Mouse (Mus musculus) lung, embryonic 16.5 days (tissue): ENCODE results near the gene Rem2. TPM values are rescaled to one million over a fixed set of nuclear protein-coding genes. Genes with fewer than 3 reads are reported as not detected.

Source experiments
- ATAC-seq: fragments of 200-750 bp; cut with Nextera tagmentation; 2 replicates; pipeline ENCODE4 v1.8.0; 2017; ENCODE audit warnings: low read depth, mild to moderate bottlenecking, moderate library complexity
- H3K27ac ChIP-seq: fragments of 300-500 bp; sonication (generic); 2 replicates; pipeline ENCODE4 v1.5.1; 2014; ENCODE audit warnings: mild to moderate bottlenecking, control low read depth, low read length
- H3K27me3 ChIP-seq: fragments of 300-500 bp; sonication (generic); 2 replicates; pipeline ENCODE4 v1.6.1; 2014; ENCODE audit warnings: low read depth, low read length, mixed read lengths; ENCODE audit not compliant: control insufficient read depth, insufficient read depth
- H3K36me3 ChIP-seq: fragments of 300-500 bp; sonication (generic); 2 replicates; pipeline ENCODE4 v1.6.1; 2014; ENCODE audit warnings: low read length; ENCODE audit not compliant: control insufficient read depth, insufficient read depth
- H3K4me1 ChIP-seq: fragments of 300-500 bp; sonication (generic); replicated peaks from 2 replicates; pipeline ENCODE4 v1.6.1; 2014; ENCODE audit warnings: low read length, mixed read lengths; ENCODE audit not compliant: control insufficient read depth, insufficient read depth
- H3K4me2 ChIP-seq: fragments of 300-500 bp; sonication (generic); 2 replicates; pipeline ENCODE4 v1.6.1; 2014; ENCODE audit warnings: low read depth, low read length, control low read depth
- H3K4me3 ChIP-seq: fragments of 300-500 bp; sonication (generic); 2 replicates; pipeline ENCODE4 v1.5.1; 2014; ENCODE audit warnings: mild to moderate bottlenecking, low read length, control low read depth
- H3K9ac ChIP-seq: fragments of 300-500 bp; sonication (generic); 2 replicates; pipeline ENCODE4 v1.6.1; 2014; ENCODE audit warnings: low read length, control low read depth
- H3K9me3 ChIP-seq: fragments of 300-500 bp; sonication (generic); 2 replicates; pipeline ENCODE4 v1.6.1; 2016; ENCODE audit warnings: low read length; ENCODE audit not compliant: control insufficient read depth
- WGBS: fragments of 180-500 bp; shearing (Covaris S2); extraction: QIAGEN DNeasy Blood & Tissue Kit; methylation state at CpG from one replicate; pipeline ENCODE4 v1.1.7; 2014; 5-methylcytosine and 5-hydroxymethylcytosine counted together
- polyA plus RNA-seq: library from polyadenylated mRNA; unstranded; fragments of >200 nt; fragmentation: Nextera tagmentation; extraction: Ambion mirVana; gene quantifications from 2 replicates; pipeline ENCODE4 v1.2.1, GENCODE M21; 2015

The Rem2 gene
- polyA plus RNA-seq, result 19.6 and 22.4 TPM in 2 replicates

DNA sequence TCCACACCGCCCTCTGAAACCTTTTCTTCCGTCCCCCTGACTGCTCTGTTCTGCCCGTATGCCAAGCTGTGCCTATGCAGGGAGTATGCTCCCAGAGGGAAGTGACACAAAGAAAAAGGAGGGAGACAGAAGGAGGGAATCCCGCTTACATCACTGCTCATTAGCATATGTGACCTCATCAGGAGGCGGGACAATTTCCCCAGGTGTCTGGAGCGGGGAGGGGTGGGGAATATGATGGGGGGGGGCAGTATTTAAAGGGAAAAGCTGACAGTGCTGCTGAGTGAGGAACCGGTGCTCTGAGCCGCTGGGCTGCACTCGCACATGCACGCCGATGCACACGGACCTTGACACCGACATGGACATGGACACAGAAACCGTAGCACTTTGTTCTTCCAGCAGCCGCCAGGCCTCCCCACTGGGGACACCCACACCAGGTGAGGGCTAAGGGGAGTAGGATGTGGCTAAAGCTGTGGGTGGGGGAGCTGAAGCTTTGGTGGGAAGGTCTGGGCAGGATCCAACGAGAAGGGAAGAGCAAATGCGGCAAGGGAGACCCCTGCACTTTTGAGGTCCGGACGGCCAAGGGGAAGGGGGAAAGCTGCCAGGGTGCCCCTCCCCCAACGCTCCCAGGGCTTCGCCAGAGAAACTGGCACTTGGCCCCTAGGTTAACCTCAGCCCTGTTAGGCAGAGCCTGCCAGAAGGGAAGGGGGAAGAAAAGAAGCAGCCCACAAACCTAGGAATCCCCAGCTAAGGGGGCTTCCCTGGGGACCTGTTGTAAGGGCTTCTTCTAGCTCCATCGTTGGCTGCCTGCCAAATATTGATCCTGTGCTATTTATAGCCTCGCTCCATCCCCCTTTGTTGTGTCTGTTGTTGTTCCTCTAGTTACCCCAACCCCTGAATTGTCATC is at the start of gene Rem2:
Gene Rem2, plus strand, starts transcription at position 160 of the 904 bp plus-strand sequence.
- Histone ChIP-seq H3K4me3 (peak within 1 kb of the TSS; percentile 57), H3K4me1 (peaks cover 22% of the 10 kb centered on the region), H3K4me2 (peak within 1 kb of the TSS; percentile 87), H3K27me3 (peaks cover 6% of the 10 kb centered on the region; the same call in 1 of the 2 replicates), H3K36me3 (peaks cover 4% of the 10 kb centered on the region; the same call in 1 of the 2 replicates), H3K9me3 (no peaks in the 10 kb centered on the region), H3K27ac (peak within 1 kb of the TSS; percentile 38; the same call in 1 of the 2 replicates), H3K9ac (peak within 1 kb of the TSS; percentile 73)
- WGBS, result 1% methylated on average over 23 of the region's 23 CpGs
- ATAC-seq, result peak; percentile 77

DNA sequence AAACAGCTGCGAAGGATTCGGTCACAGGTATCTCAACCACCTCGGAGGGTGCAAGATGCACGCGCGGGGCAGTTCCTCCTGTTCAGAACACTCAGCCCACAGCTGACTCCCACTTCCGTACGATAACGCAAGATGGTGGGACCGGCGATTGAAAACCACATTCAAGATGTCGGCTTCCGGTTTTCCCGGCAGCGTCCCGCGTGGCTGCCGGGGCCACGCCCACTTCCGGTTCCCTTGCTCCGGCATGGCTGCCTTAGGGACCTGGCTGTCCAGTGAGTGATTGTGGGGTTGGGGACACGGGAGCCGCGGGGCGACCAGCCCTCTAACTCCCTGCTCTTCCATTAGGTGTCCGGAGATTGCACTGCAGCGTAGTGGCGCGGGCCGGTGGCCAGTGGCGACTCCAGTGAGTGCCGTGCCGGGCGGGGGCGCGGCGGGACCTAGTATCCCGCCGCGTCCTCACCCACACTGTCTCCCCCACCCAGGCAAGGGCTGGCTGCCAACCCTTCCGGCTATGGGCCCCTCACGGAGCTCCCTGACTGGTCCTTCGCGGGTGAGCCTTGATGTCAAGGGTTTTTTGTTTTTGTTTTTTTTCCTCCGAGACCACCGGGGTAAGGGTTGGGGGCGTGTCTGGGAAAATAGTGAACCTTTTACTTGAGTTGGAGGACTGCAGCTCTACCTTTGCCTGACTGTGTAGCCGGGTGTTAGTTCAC is 49.1 kb upstream of the Rem2 start, which contains the start of gene Mrpl52:
Gene Mrpl52, plus strand, starts transcription at position 221 of the 710 bp plus-strand sequence.
- no peaks in the 10 kb centered on the region for H3K36me3 ChIP-seq
- peak within 1 kb of the TSS; percentile 72 for H3K4me2 ChIP-seq

GRCm38 (mm10) chr14:54427696-54428095 is 48.2 kb upstream of the Rem2 start:
- no peaks in the 10 kb centered on the region for H3K27me3 ChIP-seq
- no peaks in the 10 kb centered on the region for H3K36me3 ChIP-seq
- ATAC-seq, result no peak
- no peak overlapping the region for H3K27ac ChIP-seq
- peaks cover 37% of the 10 kb centered on the region for H3K4me1 ChIP-seq
- peak overlapping the region; percentile 72 for H3K4me2 ChIP-seq
- WGBS, result 85% methylated on average over 7 of the region's 7 CpGs
- H3K4me3 ChIP-seq, result peak overlapping the region; percentile 79
- H3K9ac ChIP-seq, result no peak overlapping the region; the same call in 1 of the 2 replicates
- no peaks in the 10 kb centered on the region for H3K9me3 ChIP-seq

More for the DNA sequence above, 49.1 kb upstream of the Rem2 start, which contains the start of gene Mrpl52:
- WGBS, result 0% methylated on average over 48 of the region's 48 CpGs
- Histone ChIP-seq H3K4me1 (peaks cover 37% of the 10 kb centered on the region), H3K27ac (peak within 1 kb of the TSS; percentile 92), H3K27me3 (no peaks in the 10 kb centered on the region), H3K4me3 (peak within 1 kb of the TSS; percentile 79), H3K9me3 (no peaks in the 10 kb centered on the region), H3K9ac (peak within 1 kb of the TSS; percentile 84)
- ATAC-seq, result peak; percentile 71

GRCm38 (mm10) chr14:54428421-54428820 is 47.5 kb upstream of the Rem2 start:
- Histone ChIP-seq H3K9ac (no peak overlapping the region), H3K4me2 (no peak overlapping the region), H3K4me3 (no peak overlapping the region), H3K36me3 (no peaks in the 10 kb centered on the region), H3K27me3 (no peaks in the 10 kb centered on the region), H3K4me1 (peaks cover 42% of the 10 kb centered on the region), H3K27ac (no peak overlapping the region), H3K9me3 (no peaks in the 10 kb centered on the region)
- ATAC-seq, result no peak
- WGBS, result 69% methylated on average over 5 of the region's 5 CpGs

DNA sequence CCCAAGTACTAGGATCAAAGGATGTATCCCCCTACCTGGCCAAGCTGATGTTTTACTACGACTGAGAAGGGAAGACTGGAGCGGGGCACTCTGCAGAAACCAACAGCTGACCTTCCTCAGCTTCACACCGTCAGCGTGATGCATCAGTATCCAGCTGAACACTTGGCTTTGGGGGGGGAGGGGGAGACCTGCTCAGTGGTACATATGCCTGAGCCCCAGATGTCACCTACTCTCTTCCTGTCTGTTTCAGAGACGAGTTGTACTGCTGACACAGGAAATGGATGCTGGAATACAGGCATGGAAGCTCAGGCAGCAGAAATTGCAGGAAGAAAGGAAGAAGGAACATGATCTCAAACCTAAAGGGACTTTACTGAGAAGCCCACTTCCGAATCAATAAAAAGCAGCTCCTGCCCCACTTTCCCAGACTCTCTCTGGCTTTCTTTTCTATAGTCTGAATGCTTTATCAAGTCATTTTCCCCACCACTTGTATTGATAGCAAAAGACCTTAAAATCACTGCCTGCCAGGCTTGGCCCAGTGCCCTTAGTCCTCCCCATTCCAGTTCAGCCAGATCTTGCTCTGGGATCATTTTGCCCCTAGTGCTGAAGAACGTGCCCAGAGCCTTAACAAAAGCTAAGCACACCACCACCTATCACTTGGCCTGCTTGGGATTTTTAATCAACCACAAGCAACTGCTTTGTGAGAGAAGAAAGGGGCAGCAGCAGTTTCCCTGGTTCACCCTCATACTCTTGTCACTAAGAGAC is 46.4 kb upstream of the Rem2 start:
- no peak overlapping the region for H3K4me3 ChIP-seq
- ATAC-seq, result no peak
- peak overlapping the region; percentile 91 for H3K9ac ChIP-seq
- WGBS, result 42% methylated on average over 7 of the region's 7 CpGs
- H3K36me3 ChIP-seq, result no peaks in the 10 kb centered on the region
- H3K9me3 ChIP-seq, result no peaks in the 10 kb centered on the region
- peaks cover 52% of the 10 kb centered on the region for H3K4me1 ChIP-seq
- no peaks in the 10 kb centered on the region for H3K27me3 ChIP-seq
- H3K4me2 ChIP-seq, result peak overlapping the region; percentile 88; the same call in 1 of the 2 replicates
- peak overlapping the region; percentile 99 for H3K27ac ChIP-seq

DNA sequence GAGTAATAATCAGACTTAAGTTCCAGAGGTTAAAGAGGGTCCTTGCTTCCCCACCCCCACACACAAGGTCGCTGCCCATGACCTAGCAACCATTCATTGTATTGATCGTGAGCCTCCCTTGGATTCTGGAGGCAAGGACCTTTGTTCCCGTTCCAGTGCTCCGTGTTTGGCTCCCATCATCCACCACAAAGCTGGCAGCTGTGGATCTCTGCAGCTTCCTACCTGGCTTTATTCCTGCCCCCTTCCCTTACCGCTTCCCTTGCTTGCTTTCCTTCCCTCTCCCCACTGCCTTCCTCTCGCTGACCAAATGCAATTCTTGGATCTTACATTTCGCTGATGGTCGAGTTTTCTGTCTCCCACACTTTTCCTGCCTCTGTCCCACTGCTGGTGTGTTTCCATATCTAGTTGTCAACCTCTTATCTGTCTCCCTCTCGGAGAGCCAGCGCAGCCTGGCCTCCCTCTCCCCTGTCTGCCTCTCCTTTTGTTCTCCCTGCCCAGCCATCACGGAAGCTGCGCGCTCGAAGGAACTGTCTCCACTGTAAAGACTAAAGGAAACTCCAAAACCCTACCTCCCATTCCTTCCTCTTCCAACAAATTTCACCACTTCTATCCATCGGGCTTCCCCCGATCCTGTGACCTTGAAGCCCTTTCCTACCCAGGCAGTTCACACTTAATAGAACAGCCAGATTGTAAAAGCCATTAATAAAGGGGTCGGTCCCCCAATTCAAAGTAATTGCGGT is 45.3 kb upstream of the Rem2 start:
- H3K36me3 ChIP-seq, result peaks cover under 1% of the 10 kb centered on the region
- peak overlapping the region; percentile 88 for H3K4me2 ChIP-seq
- H3K27ac ChIP-seq, result peak overlapping the region; percentile 99
- H3K9me3 ChIP-seq, result no peaks in the 10 kb centered on the region
- peaks cover 57% of the 10 kb centered on the region for H3K4me1 ChIP-seq
- peak overlapping the region; percentile 91 for H3K9ac ChIP-seq
- H3K27me3 ChIP-seq, result no peaks in the 10 kb centered on the region
- peak overlapping the region; percentile 89 for H3K4me3 ChIP-seq
- 7% methylated on average over 18 of the region's 18 CpGs for WGBS
- no peak for ATAC-seq

GRCm38 (mm10) chr14:54431334-54432077 is 44.4 kb upstream of the Rem2 start, which contains the start of gene Mmp14:
TSS of gene Mmp14 (plus strand) at chr14:54431612.
- under 1% methylated on average over 38 of the region's 49 CpGs for WGBS
- peak within 1 kb of the TSS; percentile 89 for H3K4me3 ChIP-seq
- peak within 1 kb of the TSS; percentile 88 for H3K4me2 ChIP-seq
- H3K27ac ChIP-seq, result peak within 1 kb of the TSS; percentile 99
- no peaks in the 10 kb centered on the region for H3K27me3 ChIP-seq
- peak within 1 kb of the TSS; percentile 91 for H3K9ac ChIP-seq
- H3K36me3 ChIP-seq, result peaks cover 8% of the 10 kb centered on the region
- peak; percentile 73 for ATAC-seq
- H3K9me3 ChIP-seq, result no peaks in the 10 kb centered on the region
- peaks cover 53% of the 10 kb centered on the region for H3K4me1 ChIP-seq
